In the genomic region with DNA sequence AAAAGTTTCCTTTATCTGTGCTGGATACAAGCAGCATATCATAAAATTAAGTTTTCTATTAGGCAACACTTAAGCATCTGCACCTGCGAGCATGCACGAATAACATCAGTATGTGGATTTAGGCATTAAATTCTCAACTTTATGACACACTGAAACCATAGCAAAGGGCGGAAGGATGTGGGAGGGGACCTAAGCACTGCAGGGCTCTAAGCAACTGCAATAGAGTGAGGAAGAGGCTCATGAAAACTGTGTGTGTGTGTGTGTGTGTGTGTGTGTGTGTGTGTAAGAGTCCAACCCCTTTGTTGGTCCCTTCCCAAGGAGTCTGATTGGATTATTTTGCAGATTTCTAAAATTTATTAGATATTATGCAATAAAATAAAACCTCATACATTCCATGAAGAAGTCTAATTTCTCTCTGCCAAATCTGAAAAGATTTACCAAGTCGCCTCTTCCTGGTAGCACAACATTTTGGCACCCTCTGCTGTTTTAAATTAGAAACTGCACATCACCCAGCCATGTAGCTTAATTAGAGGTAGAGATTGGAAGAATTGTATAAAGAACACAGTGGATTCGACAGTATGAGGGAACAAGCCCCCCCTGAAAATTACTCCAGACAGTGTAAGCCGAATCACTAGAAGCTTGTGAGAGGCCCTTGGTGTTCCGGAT, we compare ENCODE assay signal across 10 mouse cellular contexts. TPM values are rescaled to one million over a fixed set of nuclear protein-coding genes. Genes with fewer than 3 reads are reported as not detected.
DNase-seq lines count a peak whose midpoint lies in the region; ATAC-seq and TF ChIP-seq lines count a peak whose summit lies in the region.
"Had no signal": no experiment of that assay in that cellular context is flagged by ENCODE, and none has a peak within 500 bp of the region (broad histone marks: within the 10 kb centered on the region; RNA-seq: fewer than 3 reads in every experiment).

No protein-coding gene starts in this region.

- H3K36me3 ChIP-seq in kidney, postnatal 0 days (ENCODE audit: insufficient read depth, low read length): no peaks in the 10 kb centered on the region
- no peaks in the 10 kb centered on the region for H3K36me3 ChIP-seq in lung, postnatal 0 days (ENCODE audit: insufficient read depth, low read length)
- H3K36me3 ChIP-seq: G1E; limb, embryonic 12.5 days had no signal

- TF ChIP-seq CTCF in kidney, postnatal 0 days (IDR thresholded peaks at IDR 0.05; ENCODE audit: low read depth): peak; percentile 84
- peak; percentile 77 for TF ChIP-seq CTCF in lung, postnatal 0 days (IDR thresholded peaks at IDR 0.05)

- no peaks in the 10 kb centered on the region for H3K9me3 ChIP-seq in kidney, postnatal 0 days (replicated peaks; ENCODE audit: low read length)
- no peaks in the 10 kb centered on the region for H3K9me3 ChIP-seq in lung, postnatal 0 days (ENCODE audit: low read length)
- H3K9me3 ChIP-seq: G1E; limb, embryonic 12.5 days had no signal

- ATAC-seq in cerebellum, adult (ENCODE audit: insufficient number of reproducible peaks, low FRiP score, low TSS enrichment): no peak
- no peak for ATAC-seq in kidney, postnatal 0 days (replicated peaks; ENCODE audit: low FRiP score, low read depth)
- peak; percentile 40 for ATAC-seq in lung, postnatal 0 days

- no peak overlapping the region for H3K27ac ChIP-seq in kidney, postnatal 0 days
- H3K27ac ChIP-seq in lung, postnatal 0 days (ENCODE audit: low read length): no peak overlapping the region
- H3K27ac ChIP-seq: limb, embryonic 12.5 days had no signal

- TF ChIP-seq EP300 in lung, postnatal 0 days (IDR thresholded peaks at IDR 0.05): no peak

- no peak overlapping the region for H3K4me3 ChIP-seq in kidney, postnatal 0 days (replicated peaks; ENCODE audit: low read depth, low read length)
- H3K4me3 ChIP-seq in lung, postnatal 0 days (ENCODE audit: low read depth, low read length): no peak overlapping the region
- H3K4me3 ChIP-seq: limb, embryonic 12.5 days had no signal

- no peak overlapping the region for H3K4me2 ChIP-seq in kidney, postnatal 0 days (ENCODE audit: low read length)
- no peak overlapping the region for H3K4me2 ChIP-seq in lung, postnatal 0 days (replicated peaks; ENCODE audit: low read depth, low read length)
- H3K4me2 ChIP-seq: limb, embryonic 12.5 days had no signal

- 36% methylated on average over 7 of the region's 7 CpGs for WGBS in kidney, postnatal 0 days
- WGBS in lung, postnatal 0 days: 40% methylated on average over 7 of the region's 7 CpGs

- H3K9ac ChIP-seq in kidney, postnatal 0 days (ENCODE audit: low read depth, low read length): no peak overlapping the region
- no peak overlapping the region for H3K9ac ChIP-seq in lung, postnatal 0 days (replicated peaks; ENCODE audit: low read depth)
- H3K9ac ChIP-seq: limb, embryonic 12.5 days had no signal

- H3K4me1 ChIP-seq in kidney, postnatal 0 days (replicated peaks; ENCODE audit: insufficient read depth, low read length): no peaks in the 10 kb centered on the region
- no peaks in the 10 kb centered on the region for H3K4me1 ChIP-seq in lung, postnatal 0 days (ENCODE audit: insufficient read depth, low read depth, low read length)
- H3K4me1 ChIP-seq: limb, embryonic 12.5 days had no signal

- peak; percentile 4 for DNase-seq in cerebellum, adult 11 months
- DNase-seq in urinary bladder, postnatal 25 days (ENCODE audit: low spot score): peak; percentile 9
- no peak for DNase-seq in urinary bladder, postnatal 10 days (ENCODE audit: low spot score)
- DNase-seq in fibroblast of lung, adult 2 months (ENCODE audit: low read depth): peak; percentile 27
- peak; percentile 90 for DNase-seq in kidney, postnatal 0 days (ENCODE audit: low spot score)
- DNase-seq in lung, postnatal 0 days (ENCODE audit: low spot score): peak; percentile 77
- peak; percentile 31 for DNase-seq in thymus, postnatal 4 days

- H3K27me3 ChIP-seq in kidney, postnatal 0 days (ENCODE audit: insufficient read depth, low read length): no peaks in the 10 kb centered on the region
- H3K27me3 ChIP-seq in lung, postnatal 0 days (replicated peaks; ENCODE audit: insufficient read depth, low read length): no peaks in the 10 kb centered on the region

RNA-seq across cellular contexts. Expression of a gene that starts 38.9 kb away (rescaled TPM):
- 21.2 and 24.2 TPM in 2 replicates for polyA plus RNA-seq in kidney, postnatal 0 days (2015; fragmentation: Nextera tagmentation; extraction: Ambion mirVana)
- 2.2 and 5.4 TPM in 2 replicates for polyA plus RNA-seq in lung, postnatal 0 days (2015; fragmentation: Nextera tagmentation; extraction: Ambion mirVana)
- polyA plus RNA-seq: G1E; limb, embryonic 12.5 days had no signal
